Mouse (Mus musculus): ENCODE measurements around the gene Nav2.

Nav2 gene

GRCm38 (mm10) chr7:49540181-49540580 is 631.7 kb downstream of the Nav2 start:
- DNase-seq: no peak

GRCm38 (mm10) chr7:49542135-49542534 is 633.6 kb downstream of the Nav2 start:
- DNase-seq: no peak

- DNase-seq: peak; percentile 91
These were observed 636.5 kb downstream of the Nav2 start for GRCm38 (mm10) chr7:49544775-49545705.

- DNase-seq: no peak
These were observed 637.2 kb downstream of the Nav2 start for GRCm38 (mm10) chr7:49545706-49546097.

GRCm38 (mm10) chr7:49548397-49548796 is 639.9 kb downstream of the Nav2 start:
- no peak for DNase-seq

- DNase-seq: no peak
These were observed 644.9 kb downstream of the Nav2 start for GRCm38 (mm10) chr7:49553236-49553981.

GRCm38 (mm10) chr7:49558240-49558640 is 649.7 kb downstream of the Nav2 start:
- DNase-seq: peak; percentile 96

- DNase-seq: no peak
These were observed 650.4 kb downstream of the Nav2 start for GRCm38 (mm10) chr7:49558895-49559294.

- DNase-seq: no peak
These were observed 651.5 kb downstream of the Nav2 start for GRCm38 (mm10) chr7:49560012-49560411.

- no peak for DNase-seq
These were observed 653.9 kb downstream of the Nav2 start for GRCm38 (mm10) chr7:49562404-49562803.

GRCm38 (mm10) chr7:49562851-49563250 is 654.3 kb downstream of the Nav2 start:
- peak; percentile 91 for DNase-seq

- no peak for DNase-seq
These were observed 656.6 kb downstream of the Nav2 start for GRCm38 (mm10) chr7:49565084-49565483.

GRCm38 (mm10) chr7:49565798-49566197 is 657.3 kb downstream of the Nav2 start:
- DNase-seq: no peak

GRCm38 (mm10) chr7:49567346-49568034 is 659.0 kb downstream of the Nav2 start:
- no peak for DNase-seq

GRCm38 (mm10) chr7:49569646-49570045 is 661.1 kb downstream of the Nav2 start:
- DNase-seq: no peak

GRCm38 (mm10) chr7:49571606-49572005 is 663.1 kb downstream of the Nav2 start:
- no peak for DNase-seq

- no peak for DNase-seq
These were observed 666.7 kb downstream of the Nav2 start for GRCm38 (mm10) chr7:49575226-49575625.

GRCm38 (mm10) chr7:49577096-49577495 is 668.6 kb downstream of the Nav2 start:
- no peak for DNase-seq

- no peak for DNase-seq
These were observed 673.4 kb downstream of the Nav2 start for GRCm38 (mm10) chr7:49581951-49582350.

- DNase-seq: no peak
These were observed 674.0 kb downstream of the Nav2 start for GRCm38 (mm10) chr7:49582551-49582950.

GRCm38 (mm10) chr7:49583176-49583575 is 674.7 kb downstream of the Nav2 start:
- DNase-seq: no peak

GRCm38 (mm10) chr7:49586530-49587120 is 678.1 kb downstream of the Nav2 start:
- DNase-seq: no peak

- no peak for DNase-seq
These were observed 681.1 kb downstream of the Nav2 start for GRCm38 (mm10) chr7:49589635-49590034.

Measured in heart, adult 11 months (tissue).